Mouse (Mus musculus) left cerebral cortex, adult 2 months (tissue): ENCODE results near the gene Cygb. TPM values are rescaled to one million over a fixed set of nuclear protein-coding genes. Genes with fewer than 3 reads are reported as not detected.
"Not testable (repeated sequence)": the region's sequence is repeated elsewhere in the genome, so short reads cannot be mapped to it uniquely, and the experiment has no call there.

ENCODE experiments used
- DNase-seq, 2 experiments: peaks; one replicate each; pipeline ENCODE4 v3.0.0; 2021 to 2022; ENCODE audit warnings: low spot score in 2 of 2, mixed read lengths in 1 of 2; ENCODE audit errors: extremely low spot score in 1 of 2
- H3K27ac ChIP-seq: fragments of 200-600 bp; 2 replicates; pipeline ENCODE4 v1.8.1; 2022
- H3K4me3 ChIP-seq: fragments of 200-600 bp; 2 replicates; pipeline ENCODE4 v1.8.1; 2022
- CTCF ChIP-seq: fragments of 200-600 bp; IDR thresholded peaks from 2 replicates; pipeline ENCODE4 v1.8.1; 2022; ENCODE audit warnings: antibody characterized with exemption, mild to moderate bottlenecking, moderate library complexity
- intact Hi-C: fragments of 180-260 bp; cut with DNase I; formaldehyde crosslinking; loops from one replicate; pipeline ENCODE4 v1.15.1; 2025
- total RNA-seq, 2 experiments: library from RNA; stranded (reverse); gene quantifications; 2 replicates each; pipeline ENCODE4 v1.2.3; 2021

The Cygb gene
- total RNA-seq, 2 experiments from 2014 or later: 42.8 to 45.3 TPM

GRCm38 (mm10) chr11:116616438-116617118 is 37.5 kb downstream of the Cygb start:
- TF ChIP-seq CTCF: no peak
- intact Hi-C loops: no loop called here
- Histone ChIP-seq H3K4me3 (no peak overlapping the region), H3K27ac (peak overlapping the region; percentile 40; the same call in 1 of the 2 replicates)
- no peak for DNase-seq

- H3K4me3 ChIP-seq: no peak overlapping the region
- no peak for DNase-seq
- peak overlapping the region; percentile 40; the same call in 1 of the 2 replicates for H3K27ac ChIP-seq
- intact Hi-C loops: no loop called here
- TF ChIP-seq CTCF: no peak; the same call in none of the 2 replicates
Measured at GRCm38 (mm10) chr11:116615735-116616437, 38.2 kb downstream of the Cygb start.

GRCm38 (mm10) chr11:116613234-116613633 is 40.9 kb downstream of the Cygb start:
- TF ChIP-seq CTCF: no peak
- H3K4me3 ChIP-seq: no peak overlapping the region
- no peak overlapping the region for H3K27ac ChIP-seq
- intact Hi-C loops: no loop called here
- no peak for DNase-seq

DNA sequence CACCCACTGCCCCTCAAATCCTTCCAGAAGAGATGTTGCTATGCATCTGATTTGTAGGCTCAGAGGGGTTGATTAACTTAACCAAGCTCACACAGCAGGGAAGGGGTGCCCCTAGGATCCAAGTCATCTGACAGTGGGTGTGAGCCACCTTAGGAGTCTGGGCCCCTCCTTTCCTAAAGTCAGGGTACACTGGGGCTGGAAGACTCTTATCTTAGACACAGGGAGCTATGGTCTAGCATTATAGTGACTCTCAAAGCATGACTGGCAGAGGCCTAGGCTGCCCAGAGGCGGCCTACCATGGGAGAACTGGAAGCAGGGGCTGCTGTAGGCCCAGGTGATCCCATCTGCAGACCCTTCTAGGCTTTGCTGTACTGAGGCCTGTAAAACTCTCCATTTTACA is 41.6 kb downstream of the Cygb start:
- H3K27ac ChIP-seq: no peak overlapping the region
- no peak for TF ChIP-seq CTCF
- no peak for DNase-seq
- no peak overlapping the region for H3K4me3 ChIP-seq
- intact Hi-C loops: no loop called here

DNA sequence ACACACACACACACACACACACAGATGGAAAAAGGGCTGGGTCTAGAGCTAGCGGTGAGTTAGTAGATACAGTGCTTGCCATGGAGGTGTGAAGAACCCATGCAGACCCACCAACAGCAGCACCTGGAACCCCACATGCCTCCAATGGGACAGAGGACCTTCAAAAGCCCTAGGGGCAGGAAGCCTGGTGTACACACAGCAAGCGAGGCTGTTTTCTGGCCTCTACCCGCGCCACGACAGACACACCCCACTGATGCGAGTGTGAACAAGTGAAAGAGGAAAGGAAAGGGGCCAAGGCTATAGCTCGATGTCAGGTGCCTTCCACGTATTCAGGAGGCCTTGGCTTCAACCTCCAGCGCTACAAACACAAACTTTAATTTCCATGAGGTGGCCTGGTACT is 42.2 kb downstream of the Cygb start:
- H3K27ac ChIP-seq: no peak overlapping the region
- intact Hi-C loops: no loop called here
- TF ChIP-seq CTCF: no peak
- DNase-seq: no peak
- H3K4me3 ChIP-seq: no peak overlapping the region

GRCm38 (mm10) chr11:116611168-116611567 is 42.9 kb downstream of the Cygb start:
- H3K27ac ChIP-seq, intact Hi-C loops, DNase-seq, H3K4me3 ChIP-seq: not testable (repeated sequence)

GRCm38 (mm10) chr11:116609965-116610630 is 44.0 kb downstream of the Cygb start:
- TF ChIP-seq CTCF: no peak
- Histone ChIP-seq H3K4me3 (no peak overlapping the region), H3K27ac (no peak overlapping the region)
- no peak for DNase-seq
- intact Hi-C loops: no loop called here

DNA sequence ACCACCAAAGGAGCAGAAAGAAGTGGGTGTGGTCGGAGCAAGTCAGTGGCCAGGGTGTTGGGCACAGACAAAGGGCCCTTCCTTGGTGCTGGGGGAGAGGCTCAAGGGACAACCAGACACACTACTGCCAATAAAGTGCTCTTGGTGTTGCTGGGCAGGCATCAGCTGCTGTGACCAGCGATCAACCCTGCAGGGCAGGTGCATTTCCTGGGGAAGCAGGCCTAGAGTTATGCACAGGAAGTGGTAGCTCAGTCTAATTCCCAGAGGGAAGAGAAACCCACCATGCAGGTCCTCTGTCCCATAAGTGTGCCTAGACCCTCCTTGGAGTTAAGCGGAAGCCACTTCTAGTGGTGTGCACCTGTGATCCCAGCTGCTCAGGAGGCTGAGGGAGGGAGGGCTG is 46.4 kb downstream of the Cygb start:
- intact Hi-C loops: no loop called here
- TF ChIP-seq CTCF: no peak
- Histone ChIP-seq H3K27ac (no peak overlapping the region), H3K4me3 (no peak overlapping the region)
- no peak for DNase-seq

- no peak overlapping the region for H3K4me3 ChIP-seq
- TF ChIP-seq CTCF: no peak
- H3K27ac ChIP-seq: no peak overlapping the region
- intact Hi-C loops: no loop called here
- DNase-seq: no peak
Measured at GRCm38 (mm10) chr11:116604097-116604496, 50.0 kb downstream of the Cygb start.

DNA sequence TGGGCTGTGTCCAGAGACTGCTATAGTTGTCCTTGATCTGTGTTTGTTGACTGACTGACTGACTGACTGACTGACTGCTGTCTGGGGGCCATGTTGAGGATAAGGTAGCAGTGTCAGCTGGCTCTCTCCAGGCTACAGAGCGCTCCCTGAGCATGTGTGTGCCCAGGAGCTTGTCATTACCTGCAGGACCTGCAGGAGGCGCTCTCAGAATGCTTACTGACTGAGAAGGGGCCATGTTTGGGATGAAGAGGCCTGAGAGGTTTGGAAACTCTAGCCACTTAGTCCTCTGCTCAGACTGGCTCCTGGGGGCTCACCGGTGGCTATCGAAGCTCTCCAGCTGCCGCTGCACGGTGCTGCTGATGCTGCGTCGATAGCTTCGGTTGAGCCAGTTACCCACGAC is 50.8 kb downstream of the Cygb start:
- intact Hi-C loops: no loop called here
- H3K27ac ChIP-seq: no peak overlapping the region
- H3K4me3 ChIP-seq: no peak overlapping the region
- TF ChIP-seq CTCF: peak; percentile 35
- no peak for DNase-seq

- TF ChIP-seq CTCF: no peak
- intact Hi-C loops: no loop called here
- H3K4me3 ChIP-seq: no peak overlapping the region
- DNase-seq: no peak
- H3K27ac ChIP-seq: no peak overlapping the region
Measured at GRCm38 (mm10) chr11:116602043-116602442, 52.1 kb downstream of the Cygb start.

GRCm38 (mm10) chr11:116601166-116601565 is 52.9 kb downstream of the Cygb start:
- Histone ChIP-seq H3K27ac (no peak overlapping the region), H3K4me3 (no peak overlapping the region)
- no peak for DNase-seq
- no peak for TF ChIP-seq CTCF
- intact Hi-C loops: no loop called here
